Mouse (Mus musculus) lung, postnatal 36 days (tissue): ENCODE measurements around the gene Vil1.

ENCODE experiments used
- DNase-seq: peaks from one replicate; pipeline ENCODE4 v3.0.0; 2022; ENCODE audit warnings: mixed read lengths

Gene Vil1

GRCm38 (mm10) chr1:74408589-74409504, at the start of gene Vil1:
Gene Vil1, plus strand, starts transcription at chr1:74409376.
- DNase-seq: no peak

- no peak for DNase-seq
Observed at GRCm38 (mm10) chr1:74359952-74360517, 49.1 kb upstream of the Vil1 start.

- DNase-seq: peak; percentile 93
Observed at GRCm38 (mm10) chr1:74361812-74362211, 47.4 kb upstream of the Vil1 start, which contains the start of gene Catip. Gene Catip, plus strand, starts transcription at chr1:74362108.

- no peak for DNase-seq
Observed at GRCm38 (mm10) chr1:74362325-74363229, 46.6 kb upstream of the Vil1 start.

- DNase-seq: peak; percentile 27
Observed at GRCm38 (mm10) chr1:74363437-74363836, 45.7 kb upstream of the Vil1 start.

- no peak for DNase-seq
Observed at GRCm38 (mm10) chr1:74364270-74364669, 44.9 kb upstream of the Vil1 start.

GRCm38 (mm10) chr1:74367886-74368645, 41.1 kb upstream of the Vil1 start:
- peak; percentile 67 for DNase-seq

- DNase-seq: no peak
Observed at GRCm38 (mm10) chr1:74370040-74370439, 39.1 kb upstream of the Vil1 start.

- DNase-seq: no peak
Observed at GRCm38 (mm10) chr1:74373372-74373771, 35.8 kb upstream of the Vil1 start.

GRCm38 (mm10) chr1:74374980-74375379, 34.2 kb upstream of the Vil1 start, which contains the start of gene Slc11a1:
Gene Slc11a1, plus strand, starts transcription at chr1:74375195.
- peak; percentile 68 for DNase-seq

GRCm38 (mm10) chr1:74375561-74375960, 33.6 kb upstream of the Vil1 start:
- DNase-seq: peak; percentile 38

GRCm38 (mm10) chr1:74376396-74376795, 32.8 kb upstream of the Vil1 start:
- DNase-seq: peak; percentile 43

- no peak for DNase-seq
Observed at GRCm38 (mm10) chr1:74379058-74379504, 30.1 kb upstream of the Vil1 start.

- no peak for DNase-seq
Observed at GRCm38 (mm10) chr1:74380484-74380883, 28.7 kb upstream of the Vil1 start.

- DNase-seq: peak; percentile 43
Observed at GRCm38 (mm10) chr1:74381588-74382021, 27.6 kb upstream of the Vil1 start.

- no peak for DNase-seq
Observed at GRCm38 (mm10) chr1:74383385-74383784, 25.8 kb upstream of the Vil1 start.

GRCm38 (mm10) chr1:74384525-74384924, 24.7 kb upstream of the Vil1 start:
- no peak for DNase-seq

- DNase-seq: no peak
Observed at GRCm38 (mm10) chr1:74385064-74385463, 24.1 kb upstream of the Vil1 start.

GRCm38 (mm10) chr1:74385531-74385930, 23.6 kb upstream of the Vil1 start:
- no peak for DNase-seq

- DNase-seq: no peak
Observed at GRCm38 (mm10) chr1:74386363-74386713, 22.8 kb upstream of the Vil1 start.

- peak; percentile 96 for DNase-seq
Observed at GRCm38 (mm10) chr1:74386714-74387385, 22.3 kb upstream of the Vil1 start.
